Comparison of ENCODE assay signal across 8 mouse cellular contexts in genomic region chr14:26533267-26533666, GRCm38 (mm10). TPM values are rescaled to one million over a fixed set of nuclear protein-coding genes. Genes with fewer than 3 reads are reported as not detected.
DNase-seq lines count a peak whose midpoint lies in the region; ATAC-seq and TF ChIP-seq lines count a peak whose summit lies in the region.

No protein-coding gene starts in this region.

- intact Hi-C loops in left cerebral cortex, postnatal 25 days (cut with DNase I) = loop anchor here (5.0 kb wide), 1 partner anchor 104 kb away; the partner anchor contains the start of gene Arf4

- H3K9ac ChIP-seq in lung, embryonic 14.5 days = peak overlapping the region; percentile 92
- H3K9ac ChIP-seq in liver, embryonic 15.5 days = peak overlapping the region; percentile 97
- H3K9ac ChIP-seq in stomach, embryonic 14.5 days (replicated peaks; ENCODE audit: low read depth, low read length) = peak overlapping the region; percentile 89; the same call in 1 of the 2 replicates

- WGBS in lung, embryonic 14.5 days = 15% methylated on average over 19 of the region's 19 CpGs
- WGBS in hindbrain, embryonic 10.5 days = 28% methylated on average over 19 of the region's 19 CpGs
- WGBS in liver, embryonic 15.5 days (ENCODE audit: insufficient replicate concordance) = 16% methylated on average over 19 of the region's 19 CpGs
- WGBS in stomach, embryonic 14.5 days = 28% methylated on average over 19 of the region's 19 CpGs

- H3K27ac ChIP-seq in lung, embryonic 14.5 days (ENCODE audit: low read depth) = no peak overlapping the region
- H3K27ac ChIP-seq in hindbrain, embryonic 10.5 days = 0 out of 2 replicates have a peak overlapping the region, but pooled peaks have one; percentile 95
- peak overlapping the region; percentile 87 for H3K27ac ChIP-seq in liver, embryonic 15.5 days (replicated peaks)
- H3K27ac ChIP-seq in stomach, embryonic 14.5 days (ENCODE audit: low read length) = no peak overlapping the region

- peak overlapping the region; percentile 83 for H3K4me2 ChIP-seq in lung, embryonic 14.5 days
- H3K4me2 ChIP-seq in liver, embryonic 15.5 days = peak overlapping the region; percentile 96
- H3K4me2 ChIP-seq in stomach, embryonic 14.5 days (replicated peaks; ENCODE audit: low read depth, low read length) = peak overlapping the region; percentile 73

- H3K4me1 ChIP-seq in lung, embryonic 14.5 days (ENCODE audit: insufficient read depth) = peaks cover 12% of the 10 kb centered on the region; the same call in 1 of the 2 replicates
- H3K4me1 ChIP-seq in hindbrain, embryonic 10.5 days (replicated peaks) = peaks cover 40% of the 10 kb centered on the region
- H3K4me1 ChIP-seq in liver, embryonic 15.5 days (replicated peaks) = peaks cover 57% of the 10 kb centered on the region
- H3K4me1 ChIP-seq in stomach, embryonic 14.5 days (ENCODE audit: control insufficient read depth, insufficient read depth, low read length) = peaks cover 13% of the 10 kb centered on the region; the same call in 1 of the 2 replicates

- TF ChIP-seq CTCF in lung, embryonic 14.5 days (IDR thresholded peaks at IDR 0.05; ENCODE audit: low read depth) = no peak

- DNase-seq in lung, embryonic 14.5 days = peak; percentile 16
- DNase-seq in lung, postnatal 25 days (ENCODE audit: low spot score) = no peak
- DNase-seq in cerebellum, postnatal 14 days = peak; percentile 45
- DNase-seq in hindbrain, embryonic 10.5 days (ENCODE audit: low spot score) = no peak
- DNase-seq in urinary bladder, postnatal 36 days (ENCODE audit: low spot score in 2 of 2) = no peak
- DNase-seq in left cerebral cortex, postnatal 25 days (ENCODE audit: low spot score in 2 of 2) = no peak

- H3K36me3 ChIP-seq in lung, embryonic 14.5 days (ENCODE audit: insufficient read depth) = no peaks in the 10 kb centered on the region; the same call in 1 of the 2 replicates
- H3K36me3 ChIP-seq in hindbrain, embryonic 10.5 days = peaks cover 27% of the 10 kb centered on the region
- peaks cover 10% of the 10 kb centered on the region; the same call in 1 of the 2 replicates for H3K36me3 ChIP-seq in liver, embryonic 15.5 days (replicated peaks)
- H3K36me3 ChIP-seq in stomach, embryonic 14.5 days (ENCODE audit: control insufficient read depth, insufficient read depth, low read length) = no peaks in the 10 kb centered on the region; the same call in 1 of the 2 replicates

- no peaks in the 10 kb centered on the region for H3K27me3 ChIP-seq in lung, embryonic 14.5 days (ENCODE audit: insufficient read depth, low read length)
- 0 out of 2 replicates have a peak, but pooled peaks cover 2% of the 10 kb centered on the region for H3K27me3 ChIP-seq in hindbrain, embryonic 10.5 days (ENCODE audit: insufficient read depth, poor library complexity, severe bottlenecking)
- H3K27me3 ChIP-seq in liver, embryonic 15.5 days = no peaks in the 10 kb centered on the region
- H3K27me3 ChIP-seq in stomach, embryonic 14.5 days (ENCODE audit: control insufficient read depth, insufficient read depth, low read length) = no peaks in the 10 kb centered on the region

- H3K4me3 ChIP-seq in lung, embryonic 14.5 days (ENCODE audit: low read depth, low read length) = peak overlapping the region; percentile 95
- H3K4me3 ChIP-seq in hindbrain, embryonic 10.5 days = peak overlapping the region; percentile 84
- H3K4me3 ChIP-seq in liver, embryonic 15.5 days (replicated peaks) = peak overlapping the region; percentile 93
- H3K4me3 ChIP-seq in stomach, embryonic 14.5 days (ENCODE audit: low read depth, low read length) = peak overlapping the region; percentile 99

- no peak for ATAC-seq in lung, embryonic 14.5 days (ENCODE audit: insufficient read depth)
- ATAC-seq in liver, embryonic 15.5 days (ENCODE audit: insufficient read depth) = no peak
- no peak for ATAC-seq in stomach, embryonic 14.5 days (ENCODE audit: insufficient number of reproducible peaks, insufficient read depth, low FRiP score, low read depth)

- H3K9me3 ChIP-seq in lung, embryonic 14.5 days (ENCODE audit: low read depth, low read length) = no peaks in the 10 kb centered on the region
- no peaks in the 10 kb centered on the region for H3K9me3 ChIP-seq in hindbrain, embryonic 10.5 days
- H3K9me3 ChIP-seq in liver, embryonic 15.5 days (replicated peaks) = no peaks in the 10 kb centered on the region
- H3K9me3 ChIP-seq in stomach, embryonic 14.5 days (ENCODE audit: control insufficient read depth, low read depth, low read length) = no peaks in the 10 kb centered on the region

RNA-seq across cellular contexts. Expression of gene Slmap, which starts 1.5 kb away (rescaled TPM):
- 30.1 and 31.4 TPM in 2 replicates for polyA plus RNA-seq in lung, embryonic 14.5 days (2014; fragmentation: Nextera tagmentation; extraction: Ambion mirVana)
- polyA plus RNA-seq in hindbrain, embryonic 10.5 days (2016; fragmentation: Nextera tagmentation; extraction: Ambion mirVana) = 13.8 and 14.4 TPM in 2 replicates
- polyA plus RNA-seq in liver, embryonic 15.5 days (2015; fragmentation: Nextera tagmentation; extraction: Ambion mirVana) = 8.6 and 9.1 TPM in 2 replicates
- polyA plus RNA-seq in stomach, embryonic 14.5 days (2014; fragmentation: Nextera tagmentation; extraction: Ambion mirVana) = 53.6 and 58.0 TPM in 2 replicates
- total RNA-seq in left cerebral cortex, postnatal 25 days (2021) = 100 to 1,000 TPM; 109 to 127 TPM

RNA-seq across cellular contexts. Expression of gene Dennd6a, which starts 40.4 kb away (rescaled TPM):
- 38.9 and 39.1 TPM in 2 replicates for polyA plus RNA-seq in lung, embryonic 14.5 days (2014; fragmentation: Nextera tagmentation; extraction: Ambion mirVana)
- 28.7 and 31.9 TPM in 2 replicates for polyA plus RNA-seq in hindbrain, embryonic 10.5 days (2016; fragmentation: Nextera tagmentation; extraction: Ambion mirVana)
- 10.2 and 10.8 TPM in 2 replicates for polyA plus RNA-seq in liver, embryonic 15.5 days (2015; fragmentation: Nextera tagmentation; extraction: Ambion mirVana)
- 38.4 and 43.0 TPM in 2 replicates for polyA plus RNA-seq in stomach, embryonic 14.5 days (2014; fragmentation: Nextera tagmentation; extraction: Ambion mirVana)
- 10 to 100 TPM; 26.0 to 26.1 TPM for total RNA-seq in left cerebral cortex, postnatal 25 days (2021)

Comparison
In these comparisons a context has a peak if more than half of its experiments do, and no peak if none do; other contexts are left out.
1. DNase-seq: peak in lung, embryonic 14.5 days (single experiment) and cerebellum, postnatal 14 days (2 of 2); none in lung, postnatal 25 days (single experiment), hindbrain, embryonic 10.5 days (single experiment), urinary bladder, postnatal 36 days (0 of 2) and left cerebral cortex, postnatal 25 days (0 of 2).
2. H3K27ac ChIP-seq: peak in hindbrain, embryonic 10.5 days (single experiment) and liver, embryonic 15.5 days (single experiment); none in lung, embryonic 14.5 days (single experiment) and stomach, embryonic 14.5 days (single experiment).
3. Peak in every context shown above with its lines, with median percentiles within 50 percentile points of each other: H3K4me2 ChIP-seq, H3K4me3 ChIP-seq and H3K9ac ChIP-seq.